Mouse (Mus musculus): ENCODE measurements around the gene Ptprn2.

DNA sequence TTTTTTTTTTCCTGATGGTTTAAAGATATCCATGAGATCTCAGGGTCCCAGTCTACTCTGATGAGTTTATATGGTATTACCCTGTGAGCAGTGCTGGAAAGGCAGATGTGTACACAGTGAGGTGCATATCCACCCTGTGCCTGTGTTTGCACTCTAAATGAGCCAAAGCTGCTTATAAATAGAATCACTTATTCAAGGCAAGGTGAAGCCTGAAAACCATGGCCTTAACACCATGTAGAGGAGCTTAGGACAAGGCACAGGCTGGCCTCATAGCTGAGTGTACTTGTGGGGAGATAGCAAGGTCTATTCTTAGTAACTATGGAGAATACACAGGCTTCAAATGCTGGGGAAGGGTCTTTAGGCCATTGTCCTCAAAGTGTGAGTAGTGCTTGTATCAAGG, 13.1 kb downstream of the Ptprn2 start:
- TF ChIP-seq POLR2A (IDR thresholded peaks at IDR 0.05; ENCODE audit: borderline replicate concordance, insufficient read depth, low read length) (no peak), CTCF (IDR thresholded peaks at IDR 0.05; ENCODE audit: borderline replicate concordance, insufficient read depth, low read depth, low read length) (no peak)
